Mouse (Mus musculus) T-helper 17 cell (primary cell): ENCODE data around the gene Mymk.

ENCODE experiments used
- in situ Hi-C, 2 experiments: fragments of 300-600 bp; cut with MboI, MseI; formaldehyde crosslinking; loops; 1 replicate in 1 of 2; 2 replicates in 1 of 2; pipeline ENCODE4 v1.15.1; 2025; ENCODE audit warnings: high pct_unique_total_duplicates in 2 of 2

Mymk gene

GRCm38 (mm10) chr2:27079649-27080048 lies 7.7 kb upstream of the Mymk start:
- in situ Hi-C loops, result loop anchor here (5.0 to 10.0 kb wide), 2 partner anchors 158 to 905 kb away; no protein-coding TSS in a partner anchor

GRCm38 (mm10) chr2:27079152-27079584 lies 7.2 kb upstream of the Mymk start, which contains the start of gene Adamtsl2:
TSS of gene Adamtsl2 (plus strand) at chr2:27079379.
- in situ Hi-C loops, result loop anchor here (5.0 to 10.0 kb wide), 2 partner anchors 158 to 904 kb away; no protein-coding TSS in a partner anchor

- in situ Hi-C loops, result loop anchor here (5.0 to 10.0 kb wide), 2 partner anchors 159 to 904 kb away; no protein-coding TSS in a partner anchor
Measured at GRCm38 (mm10) chr2:27078312-27078711, 6.3 kb upstream of the Mymk start.

- in situ Hi-C loops, result loop anchor here (5.0 to 10.0 kb wide), 2 partner anchors 160 to 903 kb away; no protein-coding TSS in a partner anchor
Measured at GRCm38 (mm10) chr2:27077655-27078244, 5.8 kb upstream of the Mymk start.

GRCm38 (mm10) chr2:27075485-27075884 lies 3.5 kb upstream of the Mymk start:
- in situ Hi-C loops, result loop anchor here (5.0 to 10.0 kb wide), 2 partner anchors 162 to 901 kb away; no protein-coding TSS in a partner anchor

- in situ Hi-C loops, result loop anchor here (5.0 to 10.0 kb wide), 2 partner anchors 162 to 900 kb away; no protein-coding TSS in a partner anchor
Measured at GRCm38 (mm10) chr2:27074804-27075203, 2.8 kb upstream of the Mymk start.

- in situ Hi-C loops, result loop anchor here in 1 of 2 experiments (10.0 kb wide), 1 partner anchor 899 kb away; no protein-coding TSS in a partner anchor
Measured at GRCm38 (mm10) chr2:27073407-27073806, 1.4 kb upstream of the Mymk start.

GRCm38 (mm10) chr2:27071137-27071536 lies 842 bp downstream of the Mymk start:
- in situ Hi-C loops, result loop anchor here in 1 of 2 experiments (10.0 kb wide), 1 partner anchor 896 kb away; no protein-coding TSS in a partner anchor

GRCm38 (mm10) chr2:27070247-27070813 lies 1.6 kb downstream of the Mymk start:
- in situ Hi-C loops, result loop anchor here in 1 of 2 experiments (10.0 kb wide), 1 partner anchor 896 kb away; no protein-coding TSS in a partner anchor

- in situ Hi-C loops, result loop anchor here in 1 of 2 experiments (10.0 kb wide), 1 partner anchor 895 kb away; no protein-coding TSS in a partner anchor
Measured at GRCm38 (mm10) chr2:27069646-27070045, 2.3 kb downstream of the Mymk start.

GRCm38 (mm10) chr2:27067996-27068395 lies 4.0 kb downstream of the Mymk start:
- in situ Hi-C loops, result no loop called here

- in situ Hi-C loops, result no loop called here
Measured at GRCm38 (mm10) chr2:27067124-27067523, 4.9 kb downstream of the Mymk start.

- in situ Hi-C loops, result no loop called here
Measured at GRCm38 (mm10) chr2:27059187-27059586, 12.8 kb downstream of the Mymk start.

GRCm38 (mm10) chr2:27058751-27059150 lies 13.2 kb downstream of the Mymk start:
- in situ Hi-C loops, result no loop called here

GRCm38 (mm10) chr2:27058251-27058650 lies 13.7 kb downstream of the Mymk start:
- in situ Hi-C loops, result no loop called here

GRCm38 (mm10) chr2:27049408-27049807 lies 22.6 kb downstream of the Mymk start:
- in situ Hi-C loops, result no loop called here

- in situ Hi-C loops, result no loop called here
Measured at GRCm38 (mm10) chr2:27045979-27046770, 25.8 kb downstream of the Mymk start.

- in situ Hi-C loops, result loop anchor here (5.0 kb wide), 1 partner anchor 193 kb away; no protein-coding TSS in a partner anchor
Measured at GRCm38 (mm10) chr2:27044641-27045040, 27.3 kb downstream of the Mymk start.

GRCm38 (mm10) chr2:27044166-27044565 lies 27.8 kb downstream of the Mymk start:
- in situ Hi-C loops, result loop anchor here (5.0 kb wide), 1 partner anchor 193 kb away; no protein-coding TSS in a partner anchor

GRCm38 (mm10) chr2:27043461-27043860 lies 28.5 kb downstream of the Mymk start:
- in situ Hi-C loops, result loop anchor here (5.0 kb wide), 1 partner anchor 194 kb away; no protein-coding TSS in a partner anchor

- in situ Hi-C loops, result loop anchor here (5.0 kb wide), 1 partner anchor 195 kb away; no protein-coding TSS in a partner anchor
Measured at GRCm38 (mm10) chr2:27042131-27042844, 29.7 kb downstream of the Mymk start.
